Mouse (Mus musculus) heart, postnatal 36 days (tissue): ENCODE data around the gene Actb. TPM values are rescaled to one million over a fixed set of nuclear protein-coding genes. Genes with fewer than 3 reads are reported as not detected.

Source experiments
- DNase-seq, 2 experiments: peaks; one replicate each; pipeline ENCODE4 v3.0.0; 2021 to 2022
- intact Hi-C: fragments of 180-260 bp; cut with DNase I; formaldehyde crosslinking; loops from one replicate; pipeline ENCODE4 v1.15.1; 2025
- total RNA-seq, 2 experiments: library from RNA; stranded (reverse); gene quantifications; 2 replicates each; pipeline ENCODE4 v1.2.3; 2021

Gene Actb
- total RNA-seq, 2 experiments from 2014 or later: 707 to 812 TPM

GRCm38 (mm10) chr5:142881936-142882335, 24.6 kb downstream of the Actb start:
- intact Hi-C loops: loop anchor here (1.0 kb wide), 1 partner anchor 22 kb away; no protein-coding TSS in a partner anchor

GRCm38 (mm10) chr5:142880806-142881516, 25.6 kb downstream of the Actb start:
- DNase-seq: no peak
- intact Hi-C loops: loop anchor here (1.0 kb wide), 2 partner anchors 23 to 51 kb away; no protein-coding TSS in a partner anchor

More at GRCm38 (mm10) chr5:142881936-142882335, 24.6 kb downstream of the Actb start:
- no peak for DNase-seq

GRCm38 (mm10) chr5:142880246-142880645, 26.3 kb downstream of the Actb start:
- no peak for DNase-seq

GRCm38 (mm10) chr5:142879318-142880175, 27.0 kb downstream of the Actb start:
- DNase-seq: peak; percentile 81 to 82
- intact Hi-C loops: loop anchor here (1.0 to 2.0 kb wide), 3 partner anchors 53 to 187 kb away; no protein-coding TSS in a partner anchor

More at GRCm38 (mm10) chr5:142880246-142880645, 26.3 kb downstream of the Actb start:
- intact Hi-C loops: loop anchor here (1.0 kb wide), 1 partner anchor 52 kb away; no protein-coding TSS in a partner anchor

GRCm38 (mm10) chr5:142878570-142878969, 28.0 kb downstream of the Actb start:
- DNase-seq: no peak
- intact Hi-C loops: loop anchor here (2.0 kb wide), 2 partner anchors 158 to 188 kb away; no protein-coding TSS in a partner anchor

GRCm38 (mm10) chr5:142877337-142878280, 28.9 kb downstream of the Actb start:
- DNase-seq: peak; percentile 89 to 95
- intact Hi-C loops: loop anchor here (1.0 to 2.0 kb wide), 4 partner anchors 63 to 189 kb away; no protein-coding TSS in a partner anchor

GRCm38 (mm10) chr5:142876896-142877295, 29.7 kb downstream of the Actb start:
- no peak for DNase-seq
- intact Hi-C loops: loop anchor here (1.0 to 2.0 kb wide), 2 partner anchors 62 to 109 kb away; no protein-coding TSS in a partner anchor

- intact Hi-C loops: no loop called here
- DNase-seq: no peak
Measured at GRCm38 (mm10) chr5:142875513-142875905, 31.0 kb downstream of the Actb start.

GRCm38 (mm10) chr5:142874791-142875512, 31.6 kb downstream of the Actb start:
- intact Hi-C loops: no loop called here
- no peak for DNase-seq

GRCm38 (mm10) chr5:142873718-142874117, 32.8 kb downstream of the Actb start:
- intact Hi-C loops: loop anchor here (1.0 kb wide), 1 partner anchor 106 kb away; no protein-coding TSS in a partner anchor
- no peak for DNase-seq

- intact Hi-C loops: no loop called here
- DNase-seq: no peak
Measured at GRCm38 (mm10) chr5:142871765-142872164, 34.8 kb downstream of the Actb start.

- no peak for DNase-seq
- intact Hi-C loops: no loop called here
Measured at GRCm38 (mm10) chr5:142869463-142869862, 37.1 kb downstream of the Actb start.

- DNase-seq: peak in 1 of 2 experiments; percentile 22
- intact Hi-C loops: no loop called here
Measured at GRCm38 (mm10) chr5:142857763-142858229, 48.8 kb downstream of the Actb start.

- intact Hi-C loops: no loop called here
- DNase-seq: no peak
Measured at GRCm38 (mm10) chr5:142856408-142856807, 50.1 kb downstream of the Actb start.

GRCm38 (mm10) chr5:142854877-142855276, 51.7 kb downstream of the Actb start:
- intact Hi-C loops: no loop called here

GRCm38 (mm10) chr5:142853585-142853984, 53.0 kb downstream of the Actb start:
- DNase-seq: no peak
- intact Hi-C loops: no loop called here

More at GRCm38 (mm10) chr5:142854877-142855276, 51.7 kb downstream of the Actb start:
- DNase-seq: peak; percentile 24 to 48
